Mouse (Mus musculus) small intestine, adult 2 months (tissue): ENCODE measurements around the gene Amd1.

Experiments used
- CTCF ChIP-seq: fragments of 200-500 bp; IDR thresholded peaks from 2 replicates; pipeline ENCODE4 v1.5.1; 2012; ENCODE audit warnings: low read depth, mild to moderate bottlenecking, control low read depth, inconsistent platforms, low read length, moderate library complexity, mixed read lengths; ENCODE audit not compliant: insufficient replicate concordance, insufficient read length; ENCODE audit errors: extremely low read depth
- POLR2A ChIP-seq: fragments of 200-500 bp; IDR thresholded peaks from 2 replicates; pipeline ENCODE4 v1.6.1; 2012; ENCODE audit warnings: low read depth, mild to moderate bottlenecking, control low read depth, inconsistent platforms, low read length, moderate library complexity

GRCm38 (mm10) chr10:40349631-40350177 is 47.7 kb upstream of the Amd1 start:
- TF ChIP-seq CTCF: no peak
- no peak for TF ChIP-seq POLR2A
